Mouse (Mus musculus) heart, embryonic 13.5 days (tissue): ENCODE measurements around the gene Olfr1387. TPM values are rescaled to one million over a fixed set of nuclear protein-coding genes. Genes with fewer than 3 reads are reported as not detected.

ENCODE experiments used
- polyA plus RNA-seq: library from polyadenylated mRNA; unstranded; fragments of >200 nt; fragmentation: Nextera tagmentation; extraction: Ambion mirVana; gene quantifications from 2 replicates; pipeline ENCODE4 v1.2.1, GENCODE M21; 2015

The Olfr1387 gene
- polyA plus RNA-seq, 1 experiment from 2014 or later, result not detected

Other genes with a start within 250 kb of the Olfr1387 start
- 44.2 and 44.9 TPM in 2 replicates for gene Mgat1, start 211.2 kb upstream of the Olfr1387 start, polyA plus RNA-seq
- 0.16 TPM in 1 of 2 replicates, not detected in the other for gene Olfr1393, start 177.0 kb upstream of the Olfr1387 start, polyA plus RNA-seq
- gene Olfr1392, start 170.1 kb upstream of the Olfr1387 start, polyA plus RNA-seq, result not detected in 2 replicates
- not detected in 2 replicates for gene Olfr10, start 150.6 kb upstream of the Olfr1387 start, polyA plus RNA-seq
- gene Olfr1391, start 132.6 kb upstream of the Olfr1387 start, polyA plus RNA-seq, result not detected in 2 replicates
- gene Olfr1390, start 120.2 kb upstream of the Olfr1387 start, polyA plus RNA-seq, result not detected in 2 replicates
- not detected in 2 replicates for gene Olfr1389, start 32.3 kb upstream of the Olfr1387 start, polyA plus RNA-seq
- not detected in 2 replicates for gene Olfr1388, start 18.7 kb upstream of the Olfr1387 start, polyA plus RNA-seq
- gene Olfr1386, start 9.7 kb downstream of the Olfr1387 start, polyA plus RNA-seq, result not detected in 2 replicates
- gene Olfr1385, start 33.7 kb downstream of the Olfr1387 start, polyA plus RNA-seq, result not detected in 2 replicates
- gene Olfr1384, start 51.4 kb downstream of the Olfr1387 start, polyA plus RNA-seq, result not detected in 2 replicates
- gene Olfr1383, start 64.3 kb downstream of the Olfr1387 start, polyA plus RNA-seq, result not detected in 2 replicates
- not detected in 2 replicates for gene Olfr1382, start 72.9 kb downstream of the Olfr1387 start, polyA plus RNA-seq
- not detected in 2 replicates for gene Olfr1381, start 88.1 kb downstream of the Olfr1387 start, polyA plus RNA-seq
- not detected in 2 replicates for gene Olfr1380, start 101.5 kb downstream of the Olfr1387 start, polyA plus RNA-seq
- 7.4 and 8.3 TPM in 2 replicates for gene Flt4, start 153.9 kb downstream of the Olfr1387 start, polyA plus RNA-seq
- 0.44 TPM in 1 of 2 replicates, not detected in the other for gene Scgb3a1, start 208.3 kb downstream of the Olfr1387 start, polyA plus RNA-seq